Mouse (Mus musculus): ENCODE results near the gene Cant1.

DNA sequence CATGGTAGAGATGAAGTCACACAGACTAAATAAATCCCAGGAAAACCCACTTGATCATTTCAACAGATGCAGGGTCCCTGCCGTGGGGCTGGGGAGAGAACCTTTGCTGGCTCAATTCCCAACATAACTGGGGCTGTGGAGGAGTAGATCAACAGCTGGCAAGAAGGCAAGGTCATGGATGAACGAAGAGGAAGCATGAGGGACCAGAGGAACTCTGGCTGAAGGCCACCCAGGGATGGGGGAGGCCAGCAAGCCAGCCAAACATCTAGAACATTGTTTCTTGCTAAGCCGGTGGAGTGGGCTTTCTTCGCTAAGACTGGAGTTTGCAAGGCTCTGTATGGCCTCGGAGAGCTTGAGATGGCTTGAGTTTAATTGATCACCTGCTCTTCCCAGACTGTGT is 43.0 kb downstream of the Cant1 start:
- no peak for TF ChIP-seq ZC3H11A (IDR thresholded peaks at IDR 0.05; ENCODE audit: borderline replicate concordance, low read depth, low read length)
- TF ChIP-seq HCFC1 (IDR thresholded peaks at IDR 0.05; ENCODE audit: borderline replicate concordance, insufficient read depth, low read length): no peak
- no peak for TF ChIP-seq ZNF384 (IDR thresholded peaks at IDR 0.05; ENCODE audit: low read depth, low read length)
- no peak for TF ChIP-seq MAFK (IDR thresholded peaks at IDR 0.05; ENCODE audit: insufficient read depth, low read depth, low read length)
